Mouse (Mus musculus) heart, embryonic 11.5 days (tissue): ENCODE data around the gene Wwtr1. TPM values are rescaled to one million over a fixed set of nuclear protein-coding genes. Genes with fewer than 3 reads are reported as not detected.
A peak's percentile ranks its signal among the peaks of the same experiment; 100 is the strongest.

Experiments
- ATAC-seq: fragments of 200-750 bp; cut with Nextera tagmentation; replicated peaks from 2 replicates; pipeline ENCODE4 v1.8.0; 2017; ENCODE audit warnings: moderate library complexity; ENCODE audit not compliant: insufficient number of reproducible peaks, low FRiP score, low TSS enrichment
- H3K27ac ChIP-seq: fragments of 300-500 bp; sonication (generic); 2 replicates; pipeline ENCODE4 v1.5.1; 2014; ENCODE audit warnings: mild to moderate bottlenecking, low read depth, low read length
- H3K27me3 ChIP-seq: fragments of 300-500 bp; sonication (generic); 2 replicates; pipeline ENCODE4 v1.6.1; 2014; ENCODE audit warnings: mild to moderate bottlenecking, low read length, mixed read lengths; ENCODE audit not compliant: control insufficient read depth, insufficient read depth
- H3K36me3 ChIP-seq: fragments of 300-500 bp; sonication (generic); 2 replicates; pipeline ENCODE4 v1.6.1; 2014; ENCODE audit warnings: mild to moderate bottlenecking, low read length, moderate library complexity, mixed read lengths; ENCODE audit not compliant: control insufficient read depth, insufficient read depth
- H3K4me1 ChIP-seq: fragments of 300-500 bp; sonication (generic); 2 replicates; pipeline ENCODE4 v1.6.1; 2014; ENCODE audit warnings: low read length; ENCODE audit not compliant: control insufficient read depth, insufficient read depth
- H3K4me2 ChIP-seq: fragments of 300-500 bp; sonication (generic); 2 replicates; pipeline ENCODE4 v1.6.1; 2014; ENCODE audit warnings: mild to moderate bottlenecking, moderate library complexity
- H3K4me3 ChIP-seq: fragments of 300-500 bp; sonication (generic); 2 replicates; pipeline ENCODE4 v1.5.1; 2014; ENCODE audit warnings: low read depth, low read length
- H3K9ac ChIP-seq: fragments of 300-500 bp; sonication (generic); 2 replicates; pipeline ENCODE4 v1.6.1; 2014; ENCODE audit warnings: mild to moderate bottlenecking, low read depth, low read length, moderate library complexity
- H3K9me3 ChIP-seq: fragments of 300-500 bp; sonication (generic); replicated peaks from 2 replicates; pipeline ENCODE4 v1.6.1; 2016; ENCODE audit warnings: low read length; ENCODE audit not compliant: control insufficient read depth
- WGBS: fragments of 180-500 bp; shearing (Covaris S2); extraction: QIAGEN DNeasy Blood & Tissue Kit; methylation state at CpG from one replicate; pipeline ENCODE4 v1.1.7; 2014; ENCODE audit not compliant: insufficient replicate concordance; 5-methylcytosine and 5-hydroxymethylcytosine counted together
- polyA plus RNA-seq: library from polyadenylated mRNA; unstranded; fragments of >200 nt; fragmentation: Nextera tagmentation; extraction: Ambion mirVana; gene quantifications from 2 replicates; pipeline ENCODE4 v1.2.1, GENCODE M21; 2014

Wwtr1 gene
- polyA plus RNA-seq, 1 experiment from 2014 or later: 17.4 TPM

DNA sequence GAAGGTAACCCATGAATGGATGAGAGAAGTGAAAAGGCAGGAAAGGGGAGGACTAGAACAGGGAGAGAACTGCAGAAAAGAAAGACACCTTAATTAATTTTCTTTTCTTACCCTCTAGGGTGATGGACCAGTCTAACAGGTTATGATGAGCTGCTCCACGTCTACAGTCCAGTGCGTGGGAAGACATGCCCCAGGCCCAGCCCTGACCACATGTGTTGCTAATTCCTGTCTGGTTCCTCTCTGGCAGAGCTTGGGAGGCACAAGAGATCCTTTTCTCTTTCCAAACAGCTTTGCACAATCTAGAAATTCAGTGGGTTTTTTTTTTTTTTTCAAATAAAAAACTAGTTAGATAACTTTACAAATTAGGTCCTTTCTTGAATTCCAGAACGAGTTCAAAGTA, 134.8 kb downstream of the Wwtr1 start:
- Histone ChIP-seq H3K27ac (no peak overlapping the region), H3K27me3 (no peaks in the 10 kb centered on the region), H3K36me3 (no peaks in the 10 kb centered on the region), H3K4me1 (no peaks in the 10 kb centered on the region), H3K9ac (no peak overlapping the region), H3K4me3 (no peak overlapping the region), H3K4me2 (no peak overlapping the region), H3K9me3 (no peaks in the 10 kb centered on the region)
- ATAC-seq: no peak
- WGBS: 64% methylated on average over 3 of the region's 3 CpGs

- Histone ChIP-seq H3K4me3 (no peak overlapping the region), H3K9me3 (no peaks in the 10 kb centered on the region), H3K9ac (no peak overlapping the region), H3K36me3 (no peaks in the 10 kb centered on the region), H3K4me1 (peaks cover 2% of the 10 kb centered on the region; the same call in 1 of the 2 replicates), H3K27ac (no peak overlapping the region), H3K4me2 (no peak overlapping the region), H3K27me3 (no peaks in the 10 kb centered on the region)
- no peak for ATAC-seq
- WGBS: 60% methylated on average over 8 of the region's 8 CpGs
Measured at GRCm38 (mm10) chr3:57435364-57435763, 140.3 kb downstream of the Wwtr1 start.

DNA sequence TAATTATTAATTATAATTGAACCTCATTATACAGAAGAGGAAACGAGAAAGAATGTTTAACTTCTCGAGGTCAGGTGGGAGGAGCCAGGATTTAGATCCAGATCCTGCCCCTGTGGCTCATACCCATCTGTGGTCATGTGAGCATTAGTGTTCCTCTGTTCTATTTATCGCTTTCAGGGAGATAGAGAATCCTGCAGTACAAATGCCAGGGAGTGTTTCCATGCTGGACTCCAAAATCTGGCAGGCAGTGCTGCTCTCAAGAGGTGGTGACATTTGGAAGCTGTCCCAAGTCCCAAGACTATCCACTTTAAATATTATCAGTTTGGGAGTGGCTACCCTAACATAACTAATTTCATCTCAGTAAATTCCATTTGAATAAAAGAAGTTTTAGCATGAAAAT, 144.0 kb downstream of the Wwtr1 start:
- no peaks in the 10 kb centered on the region for H3K27me3 ChIP-seq
- ATAC-seq: 0 out of 2 replicates have a peak, but pooled peaks have one; percentile 32
- 38% methylated on average over 3 of the region's 3 CpGs for WGBS

DNA sequence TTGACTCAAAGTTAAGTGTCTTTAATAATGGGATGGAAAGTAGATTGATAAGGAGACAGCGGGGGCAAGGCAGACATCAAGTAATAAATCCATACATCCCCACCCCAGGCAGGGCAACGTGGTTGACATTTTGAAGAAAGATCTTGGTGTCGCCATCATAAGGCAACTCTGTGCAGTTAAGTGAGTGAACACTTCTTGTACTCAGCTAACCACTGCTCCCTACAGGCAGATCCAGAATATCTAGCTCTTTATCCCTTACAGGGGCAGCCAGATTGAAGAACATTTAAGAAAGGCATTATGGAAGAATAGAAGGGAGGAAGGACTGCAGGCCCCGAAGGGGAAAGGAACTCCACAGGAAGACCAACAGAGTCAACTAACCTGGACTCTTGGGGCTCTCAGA, 146.2 kb downstream of the Wwtr1 start:
- 59% methylated on average over 4 of the region's 4 CpGs for WGBS
- no peaks in the 10 kb centered on the region for H3K27me3 ChIP-seq
- H3K4me2 ChIP-seq: no peak overlapping the region
- no peak overlapping the region for H3K9ac ChIP-seq
- no peaks in the 10 kb centered on the region for H3K9me3 ChIP-seq
- no peaks in the 10 kb centered on the region for H3K36me3 ChIP-seq
- peaks cover 9% of the 10 kb centered on the region; the same call in 1 of the 2 replicates for H3K4me1 ChIP-seq
- H3K27ac ChIP-seq: peak overlapping the region; percentile 52; the same call in 1 of the 2 replicates
- ATAC-seq: no peak
- no peak overlapping the region for H3K4me3 ChIP-seq

More for the DNA sequence above, 144.0 kb downstream of the Wwtr1 start:
- Histone ChIP-seq H3K27ac (no peak overlapping the region), H3K9me3 (no peaks in the 10 kb centered on the region), H3K9ac (no peak overlapping the region), H3K4me3 (no peak overlapping the region), H3K36me3 (no peaks in the 10 kb centered on the region), H3K4me1 (peaks cover 7% of the 10 kb centered on the region; the same call in 1 of the 2 replicates), H3K4me2 (no peak overlapping the region)

GRCm38 (mm10) chr3:57428682-57429464, 146.8 kb downstream of the Wwtr1 start:
- 20% methylated on average over 5 of the region's 5 CpGs for WGBS
- Histone ChIP-seq H3K36me3 (no peaks in the 10 kb centered on the region), H3K4me3 (no peak overlapping the region), H3K9ac (no peak overlapping the region), H3K9me3 (no peaks in the 10 kb centered on the region), H3K4me1 (peaks cover 9% of the 10 kb centered on the region; the same call in 1 of the 2 replicates), H3K4me2 (no peak overlapping the region), H3K27me3 (no peaks in the 10 kb centered on the region), H3K27ac (peak overlapping the region; percentile 52)
- ATAC-seq: peak; percentile 65; the same call in 1 of the 2 replicates

- Histone ChIP-seq H3K4me2 (no peak overlapping the region), H3K9ac (no peak overlapping the region), H3K27me3 (no peaks in the 10 kb centered on the region), H3K36me3 (no peaks in the 10 kb centered on the region), H3K9me3 (no peaks in the 10 kb centered on the region), H3K4me3 (no peak overlapping the region), H3K4me1 (peaks cover 9% of the 10 kb centered on the region; the same call in 1 of the 2 replicates), H3K27ac (no peak overlapping the region)
- no peak for ATAC-seq
- 88% methylated on average over 11 of the region's 11 CpGs for WGBS
Measured at GRCm38 (mm10) chr3:57426351-57426750, 149.4 kb downstream of the Wwtr1 start.

GRCm38 (mm10) chr3:57425089-57425730, 150.5 kb downstream of the Wwtr1 start, which contains the start of gene Tm4sf4:
Gene Tm4sf4, plus strand, starts transcription at chr3:57425314.
- H3K27me3 ChIP-seq: no peaks in the 10 kb centered on the region
- 64% methylated on average over 10 of the region's 10 CpGs for WGBS
- no peak for ATAC-seq
- H3K4me2 ChIP-seq: no peak within 1 kb of the TSS
- H3K4me1 ChIP-seq: 0 out of 2 replicates have a peak, but pooled peaks cover 6% of the 10 kb centered on the region
- H3K36me3 ChIP-seq: no peaks in the 10 kb centered on the region
- no peaks in the 10 kb centered on the region for H3K9me3 ChIP-seq
- H3K9ac ChIP-seq: no peak within 1 kb of the TSS
- H3K27ac ChIP-seq: no peak within 1 kb of the TSS
- H3K4me3 ChIP-seq: no peak within 1 kb of the TSS

DNA sequence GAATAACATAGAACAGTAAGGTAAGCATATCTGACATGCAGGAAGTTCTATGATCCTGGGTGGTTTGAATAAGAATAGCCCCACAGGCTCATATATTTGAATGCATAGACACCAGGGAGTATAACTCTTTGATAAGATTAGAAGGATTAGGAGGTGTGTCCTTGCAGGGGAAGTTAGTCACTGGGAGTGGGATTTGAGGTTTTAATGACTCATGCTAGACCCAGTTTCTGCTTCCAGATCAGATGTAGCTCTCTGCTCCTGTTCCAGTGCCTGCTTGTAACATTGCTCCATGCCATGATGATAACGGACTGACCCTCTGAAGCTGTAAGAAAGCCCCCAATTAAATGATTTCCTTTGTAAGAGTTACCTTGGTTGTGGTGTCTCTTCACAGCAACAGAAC, 155.1 kb downstream of the Wwtr1 start:
- Histone ChIP-seq H3K9ac (no peak overlapping the region), H3K4me1 (0 out of 2 replicates have a peak, but pooled peaks cover 2% of the 10 kb centered on the region), H3K36me3 (no peaks in the 10 kb centered on the region), H3K9me3 (no peaks in the 10 kb centered on the region), H3K4me3 (no peak overlapping the region), H3K27me3 (no peaks in the 10 kb centered on the region), H3K27ac (no peak overlapping the region), H3K4me2 (no peak overlapping the region)
- 75% methylated on average over 1 of the region's 1 CpGs for WGBS
- no peak for ATAC-seq
